Comparison of ENCODE assay signal across 13 mouse cellular contexts in genomic region chr6:36393705-36394104, GRCm38 (mm10). TPM values are rescaled to one million over a fixed set of nuclear protein-coding genes. Genes with fewer than 3 reads are reported as not detected.
DNase-seq lines count a peak whose midpoint lies in the region; ATAC-seq and TF ChIP-seq lines count a peak whose summit lies in the region.
"Had no signal": no experiment of that assay in that cellular context is flagged by ENCODE, and none has a peak within 500 bp of the region (broad histone marks: within the 10 kb centered on the region; RNA-seq: fewer than 3 reads in every experiment).

No protein-coding gene starts in this region.

- WGBS in kidney, postnatal 0 days = 61% methylated on average over 4 of the region's 4 CpGs
- WGBS in forebrain, embryonic 16.5 days = 62% methylated on average over 4 of the region's 4 CpGs

- H3K9ac ChIP-seq in kidney, postnatal 0 days (ENCODE audit: low read depth, low read length) = no peak overlapping the region
- H3K9ac ChIP-seq in ES-E14 (ENCODE audit: insufficient read depth, low read depth, low read length, poor library complexity, severe bottlenecking) = no peak overlapping the region
- no peak overlapping the region for H3K9ac ChIP-seq in forebrain, embryonic 16.5 days (replicated peaks; ENCODE audit: low read depth, low read length)
- H3K9ac ChIP-seq: hindbrain, embryonic 15.5 days; lung, embryonic 15.5 days had no signal

- in situ Hi-C loops in ES-E14 (cut with MboI; ENCODE audit: low sequenced_read_pairs in 2 of 2, unreplicated experiment in 2 of 2) = loop anchor here in 1 of 2 experiments (25.0 kb wide), 1 partner anchor 1006 kb away; no protein-coding TSS in a partner anchor

- no peak for ATAC-seq in cerebellum, adult (ENCODE audit: insufficient number of reproducible peaks, low FRiP score, low TSS enrichment)
- no peak for ATAC-seq in kidney, postnatal 0 days (replicated peaks; ENCODE audit: low FRiP score, low read depth)
- ATAC-seq in forebrain, embryonic 16.5 days = peak; percentile 28; the same call in 1 of the 2 replicates

- H3K27me3 ChIP-seq in kidney, postnatal 0 days (ENCODE audit: insufficient read depth, low read length) = peaks cover 20% of the 10 kb centered on the region
- H3K27me3 ChIP-seq in forebrain, embryonic 16.5 days (replicated peaks; ENCODE audit: control insufficient read depth, insufficient read depth, low read length) = peaks cover 13% of the 10 kb centered on the region

- no peaks in the 10 kb centered on the region for H3K36me3 ChIP-seq in kidney, postnatal 0 days (ENCODE audit: insufficient read depth, low read length)
- no peaks in the 10 kb centered on the region for H3K36me3 ChIP-seq in ES-E14 (ENCODE audit: control insufficient read depth, insufficient read depth, low read length, poor library complexity, severe bottlenecking)
- H3K36me3 ChIP-seq in forebrain, embryonic 16.5 days (ENCODE audit: control insufficient read depth, insufficient read depth) = no peaks in the 10 kb centered on the region
- H3K36me3 ChIP-seq: hindbrain, embryonic 15.5 days; lung, embryonic 15.5 days had no signal

- H3K27ac ChIP-seq in kidney, postnatal 0 days = no peak overlapping the region
- no peak overlapping the region for H3K27ac ChIP-seq in ES-E14 (ENCODE audit: insufficient read depth, low read depth, low read length, poor library complexity, severe bottlenecking)
- H3K27ac ChIP-seq in forebrain, embryonic 16.5 days (ENCODE audit: low read length) = no peak overlapping the region
- H3K27ac ChIP-seq: hindbrain, embryonic 15.5 days; lung, embryonic 15.5 days had no signal

- H3K4me3 ChIP-seq in kidney, postnatal 0 days (replicated peaks; ENCODE audit: low read depth, low read length) = no peak overlapping the region
- H3K4me3 ChIP-seq in ES-E14 (ENCODE audit: insufficient read depth in 1 of 2, low read depth in 1 of 2, low read length in 2 of 2, poor library complexity in 1 of 2, severe bottlenecking in 1 of 2) = no peak overlapping the region
- H3K4me3 ChIP-seq in forebrain, embryonic 16.5 days (replicated peaks; ENCODE audit: low read length) = no peak overlapping the region
- H3K4me3 ChIP-seq: hindbrain, embryonic 15.5 days; lung, embryonic 15.5 days had no signal

- H3K4me2 ChIP-seq in kidney, postnatal 0 days (ENCODE audit: low read length) = no peak overlapping the region
- no peak overlapping the region for H3K4me2 ChIP-seq in forebrain, embryonic 16.5 days (ENCODE audit: low read length)
- H3K4me2 ChIP-seq: hindbrain, embryonic 15.5 days; lung, embryonic 15.5 days had no signal

- TF ChIP-seq CTCF in kidney, postnatal 0 days (IDR thresholded peaks at IDR 0.05; ENCODE audit: low read depth) = peak; percentile 67

- peaks cover 4% of the 10 kb centered on the region; the same call in 1 of the 2 replicates for H3K4me1 ChIP-seq in kidney, postnatal 0 days (replicated peaks; ENCODE audit: insufficient read depth, low read length)
- H3K4me1 ChIP-seq in ES-E14 (ENCODE audit: control insufficient read depth in 2 of 2, insufficient read depth in 2 of 2, low read length in 2 of 2, poor library complexity in 1 of 2) = no peaks in the 10 kb centered on the region; a peak in 1 of 4 replicates
- H3K4me1 ChIP-seq in forebrain, embryonic 16.5 days (replicated peaks; ENCODE audit: control insufficient read depth, insufficient read depth, low read length) = peaks cover 10% of the 10 kb centered on the region; the same call in 1 of the 2 replicates
- H3K4me1 ChIP-seq: lung, embryonic 15.5 days had no signal

- DNase-seq in cerebellum, postnatal 10 days = peak; percentile 45 to 56
- peak; percentile 57 for DNase-seq in kidney, postnatal 0 days (ENCODE audit: low spot score)
- DNase-seq in kidney, adult 9 months = no peak
- DNase-seq in ES-E14 (ENCODE audit: low read depth, low spot score) = no peak
- no peak for DNase-seq in ovary, postnatal 10 days (ENCODE audit: low spot score)
- DNase-seq in left cerebral cortex, adult 9 months (ENCODE audit: low spot score in 2 of 2) = no peak
- DNase-seq: layer of hippocampus, adult 9-11 months; thymus, adult 18-20 months had no signal

- H3K9me3 ChIP-seq in kidney, postnatal 0 days (replicated peaks; ENCODE audit: low read length) = no peaks in the 10 kb centered on the region
- H3K9me3 ChIP-seq in ES-E14 (ENCODE audit: control insufficient read depth, insufficient read depth, low read depth, low read length) = no peaks in the 10 kb centered on the region
- H3K9me3 ChIP-seq in forebrain, embryonic 16.5 days (ENCODE audit: control insufficient read depth, low read length) = no peaks in the 10 kb centered on the region
- H3K9me3 ChIP-seq: hindbrain, embryonic 15.5 days; lung, embryonic 15.5 days had no signal

TF ChIP-seq in ES-E14, 5 proteins besides CTCF, POLR2A, EP300 and RAD21:
- TF ChIP-seq ZC3H11A (IDR thresholded peaks at IDR 0.05; ENCODE audit: borderline replicate concordance, low read depth, low read length) (0 out of 2 replicates have a peak, but pooled peaks have one; percentile 30), HCFC1 (IDR thresholded peaks at IDR 0.05; ENCODE audit: borderline replicate concordance, insufficient read depth, low read length) (no peak), CHD2 (IDR thresholded peaks at IDR 0.05; ENCODE audit: low read depth, low read length) (no peak), MAFK (IDR thresholded peaks at IDR 0.05; ENCODE audit: insufficient read depth, low read depth, low read length) (no peak), ZNF384 (IDR thresholded peaks at IDR 0.05; ENCODE audit: low read depth, low read length) (no peak)

RNA-seq across cellular contexts. Expression of gene Chrm2, which starts 5.8 kb away (rescaled TPM):
- polyA plus RNA-seq in kidney, postnatal 0 days (2015; fragmentation: Nextera tagmentation; extraction: Ambion mirVana) = 0.03 and 0.04 TPM in 2 replicates
- total RNA-seq in ES-E14 (2012; rRNA removed) = not detected in 2 replicates
- polyA plus RNA-seq in forebrain, embryonic 16.5 days (2015; fragmentation: Nextera tagmentation; extraction: Ambion mirVana) = 2.9 and 3.0 TPM in 2 replicates
- polyA plus RNA-seq: C2C12 had no signal

Comparison
In these comparisons a context has a peak if more than half of its experiments do, and no peak if none do; other contexts are left out.
1. DNase-seq: peak in cerebellum, postnatal 10 days (2 of 2) and kidney, postnatal 0 days (single experiment); none in kidney, adult 9 months (single experiment), ES-E14 (single experiment), ovary, postnatal 10 days (single experiment) and left cerebral cortex, adult 9 months (0 of 2).